Mouse (Mus musculus): ENCODE results near the gene Olfr1388. TPM values are rescaled to one million over a fixed set of nuclear protein-coding genes. Genes with fewer than 3 reads are reported as not detected.

Olfr1388 gene
- polyA plus RNA-seq, 1 experiment from 2014 or later = 0.11 TPM

Other genes with a start within 250 kb of the Olfr1388 start
- 1.6 and 2.0 TPM in 2 replicates for gene Btnl9, start 249.5 kb upstream of the Olfr1388 start, polyA plus RNA-seq (2016; fragmentation: Nextera tagmentation; extraction: Ambion mirVana)
- 16.2 and 16.6 TPM in 2 replicates for gene Zfp62, start 233.3 kb upstream of the Olfr1388 start, polyA plus RNA-seq (2016; fragmentation: Nextera tagmentation; extraction: Ambion mirVana)
- gene Mgat1, start 192.4 kb upstream of the Olfr1388 start, polyA plus RNA-seq (2016; fragmentation: Nextera tagmentation; extraction: Ambion mirVana) = 35.4 and 35.7 TPM in 2 replicates
- 0.05 and 0.10 TPM in 2 replicates for gene Olfr1393, start 158.3 kb upstream of the Olfr1388 start, polyA plus RNA-seq (2016; fragmentation: Nextera tagmentation; extraction: Ambion mirVana)
- gene Olfr1392, start 151.3 kb upstream of the Olfr1388 start, polyA plus RNA-seq (2016; fragmentation: Nextera tagmentation; extraction: Ambion mirVana) = not detected in 2 replicates
- not detected in 2 replicates for gene Olfr10, start 131.9 kb upstream of the Olfr1388 start, polyA plus RNA-seq (2016; fragmentation: Nextera tagmentation; extraction: Ambion mirVana)
- not detected in 2 replicates for gene Olfr1391, start 113.9 kb upstream of the Olfr1388 start, polyA plus RNA-seq (2016; fragmentation: Nextera tagmentation; extraction: Ambion mirVana)
- gene Olfr1390, start 101.4 kb upstream of the Olfr1388 start, polyA plus RNA-seq (2016; fragmentation: Nextera tagmentation; extraction: Ambion mirVana) = not detected in 2 replicates
- not detected in 2 replicates for gene Olfr1389, start 13.6 kb upstream of the Olfr1388 start, polyA plus RNA-seq (2016; fragmentation: Nextera tagmentation; extraction: Ambion mirVana)
- not detected in 2 replicates for gene Olfr1387, start 18.7 kb downstream of the Olfr1388 start, polyA plus RNA-seq (2016; fragmentation: Nextera tagmentation; extraction: Ambion mirVana)
- not detected in 2 replicates for gene Olfr1386, start 28.4 kb downstream of the Olfr1388 start, polyA plus RNA-seq (2016; fragmentation: Nextera tagmentation; extraction: Ambion mirVana)
- gene Olfr1385, start 52.4 kb downstream of the Olfr1388 start, polyA plus RNA-seq (2016; fragmentation: Nextera tagmentation; extraction: Ambion mirVana) = not detected in 2 replicates
- not detected in 2 replicates for gene Olfr1384, start 70.1 kb downstream of the Olfr1388 start, polyA plus RNA-seq (2016; fragmentation: Nextera tagmentation; extraction: Ambion mirVana)
- gene Olfr1383, start 83.0 kb downstream of the Olfr1388 start, polyA plus RNA-seq (2016; fragmentation: Nextera tagmentation; extraction: Ambion mirVana) = not detected in 2 replicates
- gene Olfr1382, start 91.6 kb downstream of the Olfr1388 start, polyA plus RNA-seq (2016; fragmentation: Nextera tagmentation; extraction: Ambion mirVana) = not detected in 2 replicates
- not detected in 2 replicates for gene Olfr1381, start 106.8 kb downstream of the Olfr1388 start, polyA plus RNA-seq (2016; fragmentation: Nextera tagmentation; extraction: Ambion mirVana)
- gene Olfr1380, start 120.3 kb downstream of the Olfr1388 start, polyA plus RNA-seq (2016; fragmentation: Nextera tagmentation; extraction: Ambion mirVana) = not detected in 2 replicates
- gene Flt4, start 172.6 kb downstream of the Olfr1388 start, polyA plus RNA-seq (2016; fragmentation: Nextera tagmentation; extraction: Ambion mirVana) = 4.7 and 4.8 TPM in 2 replicates
- not detected in 2 replicates for gene Scgb3a1, start 227.0 kb downstream of the Olfr1388 start, polyA plus RNA-seq (2016; fragmentation: Nextera tagmentation; extraction: Ambion mirVana)

Data from liver, embryonic 12.5 days (tissue).